Mouse (Mus musculus) E14TG2a.4 (cell line): ENCODE measurements at regions not wholly inside any gene's neighbourhood (a gene's known extent, or its start where the extent isn't known, plus 50 kb on each side); places are given as distances from the start of the nearest gene placed in this dataset.

ENCODE experiments used
- CTCF ChIP-seq: conservative IDR thresholded peaks from 2 replicates; pipeline ENCODE4 v1.5.1; 2014; ENCODE audit warnings: low read length
- POU5F1 ChIP-seq: IDR thresholded peaks from 2 replicates; pipeline ENCODE4 v1.6.1; 2014; ENCODE audit warnings: low read length, borderline replicate concordance

DNA sequence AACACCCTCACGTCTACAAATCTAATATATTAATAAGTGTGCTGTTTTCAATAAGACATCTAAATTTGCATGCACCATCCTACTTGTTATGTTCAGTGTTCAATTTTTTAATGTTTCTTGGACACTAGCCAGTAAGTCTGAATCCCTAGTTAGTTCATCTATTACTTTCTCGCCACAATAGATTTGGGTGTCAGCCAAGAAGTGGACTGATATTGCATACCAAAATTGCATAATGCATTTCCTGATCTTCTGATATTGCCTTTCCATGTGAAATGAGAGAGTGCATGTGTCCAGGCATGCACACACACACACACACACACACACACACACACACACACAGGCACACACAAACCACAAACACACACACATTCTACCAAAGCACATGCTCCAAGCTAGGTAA is 874.9 kb downstream of the 5730522E02Rik start:
- TF ChIP-seq CTCF: no peak
- TF ChIP-seq POU5F1: no peak
